Mouse (Mus musculus) megakaryocyte, embryonic 14.5 days (primary cell): ENCODE results near the gene Olfr1375.

ENCODE experiments used
- FLI1 ChIP-seq: IDR thresholded peaks from 2 replicates; pipeline ENCODE4 v1.6.1; 2012; ENCODE audit warnings: low read length, inconsistent platforms, mixed read lengths
- GATA1 ChIP-seq: IDR thresholded peaks from 3 replicates; pipeline ENCODE4 v1.6.1; 2012; ENCODE audit warnings: mixed read lengths, low read length, inconsistent platforms, borderline replicate concordance

GRCm38 (mm10) chr11:51016341-51016740 is 31.6 kb upstream of the Olfr1375 start:
- TF ChIP-seq GATA1: no peak
- no peak for TF ChIP-seq FLI1
